Mouse (Mus musculus): Measurements from ENCODE around the gene Prkd1. TPM values are rescaled to one million over a fixed set of nuclear protein-coding genes. Genes with fewer than 3 reads are reported as not detected.

Gene Prkd1
- polyA plus RNA-seq, 1 experiment from 2014 or later, result 8.9 TPM

- WGBS, result 85% methylated on average over 6 of the region's 6 CpGs
- no peak overlapping the region for H3K4me3 ChIP-seq (ENCODE audit: low read depth, low read length)
- H3K4me1 ChIP-seq (ENCODE audit: control insufficient read depth, insufficient read depth, low read length), result no peaks in the 10 kb centered on the region
- no peak overlapping the region for H3K27ac ChIP-seq (ENCODE audit: low read length)
- H3K9ac ChIP-seq (replicated peaks; ENCODE audit: low read depth, low read length), result no peak overlapping the region
- H3K27me3 ChIP-seq (ENCODE audit: control insufficient read depth, insufficient read depth, low read length), result no peaks in the 10 kb centered on the region
- no peak overlapping the region for H3K4me2 ChIP-seq (replicated peaks; ENCODE audit: low read depth, low read length)
- ATAC-seq (ENCODE audit: insufficient number of reproducible peaks, insufficient read depth, low FRiP score, low read depth), result no peak
- no peaks in the 10 kb centered on the region for H3K36me3 ChIP-seq (ENCODE audit: control insufficient read depth, insufficient read depth, low read length)
- H3K9me3 ChIP-seq (ENCODE audit: control insufficient read depth, low read depth, low read length), result no peaks in the 10 kb centered on the region
These were observed 212.2 kb downstream of the Prkd1 start for GRCm38 (mm10) chr12:50436660-50437059.

GRCm38 (mm10) chr12:50430129-50430703, 218.7 kb downstream of the Prkd1 start:
- 67% methylated on average over 5 of the region's 5 CpGs for WGBS
- H3K9ac ChIP-seq (replicated peaks; ENCODE audit: low read depth, low read length), result no peak overlapping the region
- no peak overlapping the region for H3K4me2 ChIP-seq (replicated peaks; ENCODE audit: low read depth, low read length)
- H3K27ac ChIP-seq (ENCODE audit: low read length), result no peak overlapping the region
- no peaks in the 10 kb centered on the region for H3K4me1 ChIP-seq (ENCODE audit: control insufficient read depth, insufficient read depth, low read length)
- no peaks in the 10 kb centered on the region for H3K27me3 ChIP-seq (ENCODE audit: control insufficient read depth, insufficient read depth, low read length)
- H3K4me3 ChIP-seq (ENCODE audit: low read depth, low read length), result no peak overlapping the region
- H3K9me3 ChIP-seq (ENCODE audit: control insufficient read depth, low read depth, low read length), result no peaks in the 10 kb centered on the region
- H3K36me3 ChIP-seq (ENCODE audit: control insufficient read depth, insufficient read depth, low read length), result no peaks in the 10 kb centered on the region
- no peak for ATAC-seq (ENCODE audit: insufficient number of reproducible peaks, insufficient read depth, low FRiP score, low read depth)

- H3K27me3 ChIP-seq (ENCODE audit: control insufficient read depth, insufficient read depth, low read length), result no peaks in the 10 kb centered on the region
- 33% methylated on average over 11 of the region's 11 CpGs for WGBS
- H3K4me2 ChIP-seq (replicated peaks; ENCODE audit: low read depth, low read length), result no peak overlapping the region
- H3K4me1 ChIP-seq (ENCODE audit: control insufficient read depth, insufficient read depth, low read length), result 0 out of 2 replicates have a peak, but pooled peaks cover 5% of the 10 kb centered on the region
- H3K4me3 ChIP-seq (ENCODE audit: low read depth, low read length), result no peak overlapping the region
- ATAC-seq (ENCODE audit: insufficient number of reproducible peaks, insufficient read depth, low FRiP score, low read depth), result no peak
- H3K9ac ChIP-seq (replicated peaks; ENCODE audit: low read depth, low read length), result no peak overlapping the region
- no peak overlapping the region for H3K27ac ChIP-seq (ENCODE audit: low read length)
- H3K36me3 ChIP-seq (ENCODE audit: control insufficient read depth, insufficient read depth, low read length), result no peaks in the 10 kb centered on the region
- no peaks in the 10 kb centered on the region for H3K9me3 ChIP-seq (ENCODE audit: control insufficient read depth, low read depth, low read length)
These were observed 296.5 kb downstream of the Prkd1 start for GRCm38 (mm10) chr12:50352404-50352803.

- no peak for ATAC-seq (ENCODE audit: insufficient number of reproducible peaks, insufficient read depth, low FRiP score, low read depth)
- H3K4me1 ChIP-seq (ENCODE audit: control insufficient read depth, insufficient read depth, low read length), result no peaks in the 10 kb centered on the region
- no peaks in the 10 kb centered on the region for H3K27me3 ChIP-seq (ENCODE audit: control insufficient read depth, insufficient read depth, low read length)
- H3K4me3 ChIP-seq (ENCODE audit: low read depth, low read length), result no peak overlapping the region
- no peaks in the 10 kb centered on the region for H3K36me3 ChIP-seq (ENCODE audit: control insufficient read depth, insufficient read depth, low read length)
- H3K4me2 ChIP-seq (replicated peaks; ENCODE audit: low read depth, low read length), result no peak overlapping the region
- no peak overlapping the region for H3K9ac ChIP-seq (replicated peaks; ENCODE audit: low read depth, low read length)
- H3K27ac ChIP-seq (ENCODE audit: low read length), result no peak overlapping the region
- 81% methylated on average over 4 of the region's 4 CpGs for WGBS
- H3K9me3 ChIP-seq (ENCODE audit: control insufficient read depth, low read depth, low read length), result no peaks in the 10 kb centered on the region
These were observed 315.7 kb downstream of the Prkd1 start for GRCm38 (mm10) chr12:50333182-50333581.

- Histone ChIP-seq H3K27me3 (ENCODE audit: control insufficient read depth, insufficient read depth, low read length) (no peaks in the 10 kb centered on the region), H3K4me2 (replicated peaks; ENCODE audit: low read depth, low read length) (no peak overlapping the region), H3K9ac (replicated peaks; ENCODE audit: low read depth, low read length) (no peak overlapping the region), H3K4me3 (ENCODE audit: low read depth, low read length) (no peak overlapping the region), H3K4me1 (ENCODE audit: control insufficient read depth, insufficient read depth, low read length) (no peaks in the 10 kb centered on the region), H3K9me3 (ENCODE audit: control insufficient read depth, low read depth, low read length) (no peaks in the 10 kb centered on the region), H3K36me3 (ENCODE audit: control insufficient read depth, insufficient read depth, low read length) (no peaks in the 10 kb centered on the region), H3K27ac (ENCODE audit: low read length) (no peak overlapping the region)
- ATAC-seq (ENCODE audit: insufficient number of reproducible peaks, insufficient read depth, low FRiP score, low read depth), result no peak
These were observed 334.3 kb downstream of the Prkd1 start for GRCm38 (mm10) chr12:50314634-50315033.

GRCm38 (mm10) chr12:50309276-50309675, 339.6 kb downstream of the Prkd1 start:
- 59% methylated on average over 3 of the region's 3 CpGs for WGBS
- no peak overlapping the region for H3K4me3 ChIP-seq (ENCODE audit: low read depth, low read length)

GRCm38 (mm10) chr12:50301334-50301733, 347.6 kb downstream of the Prkd1 start:
- Histone ChIP-seq H3K9ac (replicated peaks; ENCODE audit: low read depth, low read length) (no peak overlapping the region), H3K4me2 (replicated peaks; ENCODE audit: low read depth, low read length) (no peak overlapping the region), H3K27me3 (ENCODE audit: control insufficient read depth, insufficient read depth, low read length) (no peaks in the 10 kb centered on the region), H3K4me3 (ENCODE audit: low read depth, low read length) (no peak overlapping the region), H3K9me3 (ENCODE audit: control insufficient read depth, low read depth, low read length) (no peaks in the 10 kb centered on the region), H3K36me3 (ENCODE audit: control insufficient read depth, insufficient read depth, low read length) (no peaks in the 10 kb centered on the region), H3K27ac (ENCODE audit: low read length) (no peak overlapping the region), H3K4me1 (ENCODE audit: control insufficient read depth, insufficient read depth, low read length) (no peaks in the 10 kb centered on the region)
- ATAC-seq (ENCODE audit: insufficient number of reproducible peaks, insufficient read depth, low FRiP score, low read depth), result no peak
- 20% methylated on average over 1 of the region's 1 CpGs for WGBS

More at GRCm38 (mm10) chr12:50309276-50309675, 339.6 kb downstream of the Prkd1 start:
- Histone ChIP-seq H3K27me3 (ENCODE audit: control insufficient read depth, insufficient read depth, low read length) (no peaks in the 10 kb centered on the region), H3K9me3 (ENCODE audit: control insufficient read depth, low read depth, low read length) (no peaks in the 10 kb centered on the region), H3K9ac (replicated peaks; ENCODE audit: low read depth, low read length) (no peak overlapping the region), H3K27ac (ENCODE audit: low read length) (no peak overlapping the region), H3K36me3 (ENCODE audit: control insufficient read depth, insufficient read depth, low read length) (no peaks in the 10 kb centered on the region), H3K4me2 (replicated peaks; ENCODE audit: low read depth, low read length) (no peak overlapping the region), H3K4me1 (ENCODE audit: control insufficient read depth, insufficient read depth, low read length) (no peaks in the 10 kb centered on the region)
- ATAC-seq (ENCODE audit: insufficient number of reproducible peaks, insufficient read depth, low FRiP score, low read depth), result no peak

GRCm38 (mm10) chr12:50296067-50296466, 352.8 kb downstream of the Prkd1 start:
- WGBS, result 69% methylated on average over 2 of the region's 2 CpGs
- Histone ChIP-seq H3K27me3 (ENCODE audit: control insufficient read depth, insufficient read depth, low read length) (no peaks in the 10 kb centered on the region), H3K4me2 (replicated peaks; ENCODE audit: low read depth, low read length) (no peak overlapping the region), H3K4me3 (ENCODE audit: low read depth, low read length) (no peak overlapping the region), H3K9ac (replicated peaks; ENCODE audit: low read depth, low read length) (no peak overlapping the region), H3K9me3 (ENCODE audit: control insufficient read depth, low read depth, low read length) (no peaks in the 10 kb centered on the region), H3K36me3 (ENCODE audit: control insufficient read depth, insufficient read depth, low read length) (no peaks in the 10 kb centered on the region), H3K27ac (ENCODE audit: low read length) (no peak overlapping the region), H3K4me1 (ENCODE audit: control insufficient read depth, insufficient read depth, low read length) (no peaks in the 10 kb centered on the region)
- ATAC-seq (ENCODE audit: insufficient number of reproducible peaks, insufficient read depth, low FRiP score, low read depth), result no peak

- ATAC-seq (ENCODE audit: insufficient number of reproducible peaks, insufficient read depth, low FRiP score, low read depth), result no peak
- no peaks in the 10 kb centered on the region for H3K27me3 ChIP-seq (ENCODE audit: control insufficient read depth, insufficient read depth, low read length)
- no peak overlapping the region for H3K9ac ChIP-seq (replicated peaks; ENCODE audit: low read depth, low read length)
- no peaks in the 10 kb centered on the region for H3K9me3 ChIP-seq (ENCODE audit: control insufficient read depth, low read depth, low read length)
- no peak overlapping the region for H3K27ac ChIP-seq (ENCODE audit: low read length)
- no peaks in the 10 kb centered on the region for H3K36me3 ChIP-seq (ENCODE audit: control insufficient read depth, insufficient read depth, low read length)
- no peak overlapping the region for H3K4me3 ChIP-seq (ENCODE audit: low read depth, low read length)
- WGBS, result 61% methylated on average over 2 of the region's 2 CpGs
- H3K4me2 ChIP-seq (replicated peaks; ENCODE audit: low read depth, low read length), result no peak overlapping the region
- no peaks in the 10 kb centered on the region for H3K4me1 ChIP-seq (ENCODE audit: control insufficient read depth, insufficient read depth, low read length)
These were observed 353.3 kb downstream of the Prkd1 start for GRCm38 (mm10) chr12:50295549-50295948.
